Mouse (Mus musculus): ENCODE results near the gene Pank2. TPM values are rescaled to one million over a fixed set of nuclear protein-coding genes. Genes with fewer than 3 reads are reported as not detected.
"Not testable (repeated sequence)": the region's sequence is repeated elsewhere in the genome, so short reads cannot be mapped to it uniquely, and the experiment has no call there.

Pank2 gene
- polyA plus RNA-seq, 1 experiment from 2014 or later = 42.6 TPM

GRCm38 (mm10) chr2:131304497-131304896, 42.2 kb downstream of the Pank2 start:
- Histone ChIP-seq H3K27me3 (no peaks in the 10 kb centered on the region), H3K9me3 (replicated peaks) (no peaks in the 10 kb centered on the region), H3K4me3 (no peak overlapping the region), H3K9ac (no peak overlapping the region), H3K36me3 (ENCODE audit: poor library complexity, severe bottlenecking) (peaks cover 54% of the 10 kb centered on the region), H3K4me1 (no peaks in the 10 kb centered on the region), H3K27ac (no peak overlapping the region), H3K4me2 (no peak overlapping the region)
- WGBS = 87% methylated on average over 9 of the region's 9 CpGs
- no peak for ATAC-seq

DNA sequence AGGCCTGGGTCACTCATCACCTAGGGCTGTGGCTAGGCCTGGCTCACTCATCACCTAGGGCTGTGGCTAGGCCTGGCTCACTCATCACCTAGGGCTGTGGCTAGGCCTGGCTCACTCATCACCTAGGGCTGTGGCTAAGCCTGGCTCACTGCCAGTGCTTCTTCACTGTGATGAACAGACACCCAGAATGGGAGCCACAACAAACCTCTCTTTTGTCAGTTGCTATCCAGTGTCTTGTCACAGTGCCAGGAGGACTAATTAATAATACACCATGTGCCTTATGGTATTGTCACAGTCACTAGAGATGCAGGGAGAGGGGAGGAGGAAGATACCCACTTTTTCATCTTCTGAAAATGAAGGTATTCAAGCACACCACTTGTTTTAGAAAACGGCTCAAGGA, 42.9 kb downstream of the Pank2 start:
- H3K4me3 ChIP-seq; H3K4me1 ChIP-seq; H3K4me2 ChIP-seq; H3K27me3 ChIP-seq; H3K27ac ChIP-seq; H3K9me3 ChIP-seq (replicated peaks); ATAC-seq; H3K9ac ChIP-seq: not testable (repeated sequence)
- peaks cover 49% of the 10 kb centered on the region for H3K36me3 ChIP-seq (ENCODE audit: poor library complexity, severe bottlenecking)
- WGBS = 83% methylated on average over 1 of the region's 1 CpGs

GRCm38 (mm10) chr2:131307391-131307790, 45.1 kb downstream of the Pank2 start:
- Histone ChIP-seq H3K27me3 (no peaks in the 10 kb centered on the region), H3K4me3 (no peak overlapping the region), H3K4me1 (no peaks in the 10 kb centered on the region), H3K36me3 (ENCODE audit: poor library complexity, severe bottlenecking) (peaks cover 50% of the 10 kb centered on the region), H3K27ac (no peak overlapping the region), H3K9ac (no peak overlapping the region), H3K9me3 (replicated peaks) (no peaks in the 10 kb centered on the region), H3K4me2 (no peak overlapping the region)
- ATAC-seq = no peak
- 90% methylated on average over 5 of the region's 5 CpGs for WGBS

GRCm38 (mm10) chr2:131307822-131308221, 45.5 kb downstream of the Pank2 start:
- Histone ChIP-seq H3K27ac (no peak overlapping the region), H3K36me3 (ENCODE audit: poor library complexity, severe bottlenecking) (peaks cover 48% of the 10 kb centered on the region), H3K9me3 (replicated peaks) (no peaks in the 10 kb centered on the region), H3K9ac (no peak overlapping the region), H3K4me1 (no peaks in the 10 kb centered on the region), H3K27me3 (no peaks in the 10 kb centered on the region), H3K4me3 (no peak overlapping the region), H3K4me2 (no peak overlapping the region)
- WGBS = 75% methylated on average over 2 of the region's 2 CpGs
- no peak for ATAC-seq

- H3K27ac ChIP-seq = no peak overlapping the region
- WGBS = 77% methylated on average over 6 of the region's 6 CpGs
These were observed 47.0 kb downstream of the Pank2 start for GRCm38 (mm10) chr2:131309296-131309695.

GRCm38 (mm10) chr2:131316167-131316566, 53.9 kb downstream of the Pank2 start:
- 70% methylated on average over 2 of the region's 2 CpGs for WGBS
- H3K27ac ChIP-seq = no peak overlapping the region
- H3K9me3 ChIP-seq (replicated peaks) = peaks cover 10% of the 10 kb centered on the region; the same call in 1 of the 2 replicates
- no peak overlapping the region for H3K4me3 ChIP-seq
- ATAC-seq = no peak
- no peaks in the 10 kb centered on the region for H3K4me1 ChIP-seq
- H3K27me3 ChIP-seq = no peaks in the 10 kb centered on the region
- no peak overlapping the region for H3K4me2 ChIP-seq
- H3K36me3 ChIP-seq (ENCODE audit: poor library complexity, severe bottlenecking) = peaks cover 16% of the 10 kb centered on the region; the same call in 1 of the 2 replicates
- H3K9ac ChIP-seq = no peak overlapping the region

More at GRCm38 (mm10) chr2:131309296-131309695, 47.0 kb downstream of the Pank2 start:
- H3K9ac ChIP-seq = no peak overlapping the region
- no peak overlapping the region for H3K4me3 ChIP-seq
- no peak overlapping the region for H3K4me2 ChIP-seq
- ATAC-seq = no peak
- peaks cover 34% of the 10 kb centered on the region for H3K36me3 ChIP-seq (ENCODE audit: poor library complexity, severe bottlenecking)
- H3K27me3 ChIP-seq = no peaks in the 10 kb centered on the region
- H3K4me1 ChIP-seq = no peaks in the 10 kb centered on the region
- no peaks in the 10 kb centered on the region for H3K9me3 ChIP-seq (replicated peaks)

DNA sequence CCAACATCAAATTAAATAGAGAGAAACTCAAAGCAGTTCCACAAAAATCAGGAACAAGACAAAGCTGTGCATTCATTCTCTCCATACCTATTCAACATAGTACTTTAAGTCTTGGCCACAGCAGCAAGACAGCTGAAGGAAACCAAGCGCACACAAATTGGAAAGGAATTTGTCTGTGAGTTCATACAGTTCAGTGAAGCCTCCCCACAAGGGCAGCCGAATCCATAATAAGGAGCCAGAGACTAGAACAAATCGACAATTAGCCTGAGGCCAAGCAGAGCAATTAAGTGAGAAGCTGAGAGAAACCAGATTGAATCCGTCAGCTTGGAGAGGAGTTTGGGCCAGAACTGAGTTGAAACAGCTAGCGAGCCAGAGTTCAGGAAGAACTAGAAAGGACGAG, 57.1 kb downstream of the Pank2 start:
- H3K4me2 ChIP-seq = no peak overlapping the region
- 69% methylated on average over 6 of the region's 6 CpGs for WGBS
- no peaks in the 10 kb centered on the region for H3K4me1 ChIP-seq
- peaks cover 10% of the 10 kb centered on the region; the same call in 1 of the 2 replicates for H3K9me3 ChIP-seq (replicated peaks)
- no peak overlapping the region for H3K4me3 ChIP-seq
- H3K9ac ChIP-seq = no peak overlapping the region
- 0 out of 2 replicates have a peak, but pooled peaks cover 5% of the 10 kb centered on the region for H3K36me3 ChIP-seq (ENCODE audit: poor library complexity, severe bottlenecking)
- H3K27me3 ChIP-seq = no peaks in the 10 kb centered on the region
- no peak overlapping the region for H3K27ac ChIP-seq
- ATAC-seq = no peak

- H3K4me3 ChIP-seq; ATAC-seq; H3K27me3 ChIP-seq; H3K27ac ChIP-seq; H3K9ac ChIP-seq; H3K36me3 ChIP-seq (ENCODE audit: poor library complexity, severe bottlenecking); H3K4me1 ChIP-seq; H3K4me2 ChIP-seq: not testable (repeated sequence)
- 85% methylated on average over 3 of the region's 3 CpGs for WGBS
- H3K9me3 ChIP-seq (replicated peaks) = peaks cover 10% of the 10 kb centered on the region; the same call in 1 of the 2 replicates
These were observed 58.9 kb downstream of the Pank2 start for GRCm38 (mm10) chr2:131321192-131321591.

DNA sequence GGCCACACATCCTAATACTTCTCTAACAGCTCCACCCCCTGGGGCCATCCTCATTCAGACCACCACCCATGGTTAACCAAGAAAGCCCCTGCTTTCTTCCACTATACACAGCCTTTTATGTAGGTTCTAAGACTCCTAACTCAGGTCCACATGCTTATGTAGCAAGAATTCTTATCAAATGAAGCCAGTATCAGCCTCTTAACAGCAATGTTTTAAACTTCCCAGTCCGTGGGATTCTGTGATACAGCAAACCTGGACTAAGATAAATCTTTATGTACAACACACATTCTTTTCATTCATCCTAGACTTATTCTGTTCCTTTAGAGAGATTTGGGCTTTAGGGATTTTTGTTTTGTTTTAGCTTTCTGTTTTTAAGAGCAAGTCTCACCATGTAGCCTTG, 61.4 kb downstream of the Pank2 start:
- Histone ChIP-seq H3K9ac (no peak overlapping the region), H3K36me3 (ENCODE audit: poor library complexity, severe bottlenecking) (no peaks in the 10 kb centered on the region), H3K27me3 (no peaks in the 10 kb centered on the region), H3K4me2 (no peak overlapping the region), H3K4me1 (no peaks in the 10 kb centered on the region), H3K9me3 (replicated peaks) (no peaks in the 10 kb centered on the region), H3K27ac (no peak overlapping the region), H3K4me3 (no peak overlapping the region)
- WGBS = 78% methylated on average over 1 of the region's 1 CpGs
- no peak for ATAC-seq

DNA sequence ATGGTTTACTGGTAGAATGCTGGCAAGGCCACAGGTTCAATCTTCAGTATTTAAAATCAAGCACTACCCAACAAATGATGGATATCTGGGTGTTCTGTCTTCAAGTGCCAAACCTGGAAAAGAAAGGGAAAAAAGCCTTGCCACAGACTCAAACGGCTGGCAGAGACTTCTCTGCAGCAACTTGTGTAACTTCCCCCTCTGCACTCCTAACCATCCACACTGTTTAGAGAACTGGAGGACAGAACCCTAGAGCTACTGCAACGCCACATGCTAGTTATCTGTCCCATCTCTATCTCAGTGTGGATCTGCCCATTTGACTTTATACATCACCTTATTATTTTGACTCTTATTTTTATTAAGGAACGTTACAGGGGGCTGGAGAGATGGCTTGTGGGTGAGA, 63.7 kb downstream of the Pank2 start:
- ATAC-seq = no peak
- Histone ChIP-seq H3K27me3 (no peaks in the 10 kb centered on the region), H3K4me2 (no peak overlapping the region), H3K4me1 (no peaks in the 10 kb centered on the region), H3K36me3 (ENCODE audit: poor library complexity, severe bottlenecking) (no peaks in the 10 kb centered on the region; the same call in 1 of the 2 replicates), H3K4me3 (no peak overlapping the region), H3K9ac (no peak overlapping the region), H3K9me3 (replicated peaks) (no peaks in the 10 kb centered on the region), H3K27ac (no peak overlapping the region)
- WGBS = 81% methylated on average over 3 of the region's 3 CpGs

DNA sequence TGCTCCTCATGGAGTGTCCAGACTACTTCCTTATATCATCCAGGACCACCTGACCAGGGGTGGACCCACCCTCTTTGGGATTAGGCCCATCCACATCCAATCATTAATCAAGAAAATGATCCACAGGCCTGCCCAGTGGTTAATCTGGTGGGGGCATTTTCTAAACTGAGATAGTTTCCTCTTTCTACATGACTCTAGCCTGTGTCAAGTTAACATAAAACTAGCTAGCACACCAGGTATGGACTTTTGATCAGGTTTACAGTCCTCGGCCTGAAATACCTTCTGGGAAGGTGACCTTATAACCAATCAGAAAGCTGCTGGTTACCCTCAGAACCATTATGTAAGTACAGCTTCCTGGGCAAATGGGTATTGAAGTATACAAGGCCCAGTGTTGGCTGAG, 66.7 kb downstream of the Pank2 start:
- H3K4me1 ChIP-seq = no peaks in the 10 kb centered on the region
- 89% methylated on average over 1 of the region's 1 CpGs for WGBS
- H3K4me2 ChIP-seq = no peak overlapping the region
- H3K27me3 ChIP-seq = no peaks in the 10 kb centered on the region
- no peaks in the 10 kb centered on the region for H3K9me3 ChIP-seq (replicated peaks)
- H3K9ac ChIP-seq = no peak overlapping the region
- H3K36me3 ChIP-seq (ENCODE audit: poor library complexity, severe bottlenecking) = no peaks in the 10 kb centered on the region; the same call in 1 of the 2 replicates
- H3K4me3 ChIP-seq = no peak overlapping the region
- H3K27ac ChIP-seq = no peak overlapping the region
- ATAC-seq = no peak

GRCm38 (mm10) chr2:131330548-131330947, 68.3 kb downstream of the Pank2 start:
- Histone ChIP-seq H3K4me3 (no peak overlapping the region), H3K27me3 (no peaks in the 10 kb centered on the region), H3K9ac (no peak overlapping the region), H3K9me3 (replicated peaks) (no peaks in the 10 kb centered on the region), H3K36me3 (ENCODE audit: poor library complexity, severe bottlenecking) (no peaks in the 10 kb centered on the region; the same call in 1 of the 2 replicates), H3K27ac (no peak overlapping the region), H3K4me2 (no peak overlapping the region), H3K4me1 (no peaks in the 10 kb centered on the region)
- no peak for ATAC-seq
- 78% methylated on average over 3 of the region's 3 CpGs for WGBS

DNA sequence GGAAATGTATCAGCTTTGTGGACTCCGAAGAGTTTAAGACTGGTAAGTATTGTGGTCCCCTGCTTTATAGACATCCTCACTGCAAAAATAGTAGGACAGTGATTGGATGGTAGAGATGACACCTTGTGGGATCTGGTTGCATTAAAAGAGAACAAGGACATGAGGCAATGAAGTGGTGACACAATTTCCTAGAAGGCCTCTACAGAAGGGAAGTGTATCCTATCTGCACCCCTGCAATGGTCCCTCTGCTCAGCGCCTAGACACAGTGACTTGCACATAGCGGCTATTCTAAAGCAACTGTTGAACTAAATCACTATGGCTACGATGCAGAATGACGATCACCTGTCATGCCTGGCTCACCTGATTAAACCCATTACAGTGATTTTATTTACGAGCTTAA, 75.3 kb downstream of the Pank2 start:
- ATAC-seq = no peak
- H3K4me1 ChIP-seq = no peaks in the 10 kb centered on the region
- no peak overlapping the region for H3K4me3 ChIP-seq
- 0 out of 2 replicates have a peak, but pooled peaks cover 2% of the 10 kb centered on the region for H3K36me3 ChIP-seq (ENCODE audit: poor library complexity, severe bottlenecking)
- H3K4me2 ChIP-seq = no peak overlapping the region
- no peak overlapping the region for H3K27ac ChIP-seq
- H3K9ac ChIP-seq = no peak overlapping the region
- H3K27me3 ChIP-seq = no peaks in the 10 kb centered on the region
- H3K9me3 ChIP-seq (replicated peaks) = no peaks in the 10 kb centered on the region; the same call in 1 of the 2 replicates
- 86% methylated on average over 6 of the region's 6 CpGs for WGBS
